Mouse (Mus musculus): ENCODE data around the gene Myo16. TPM values are rescaled to one million over a fixed set of nuclear protein-coding genes. Genes with fewer than 3 reads are reported as not detected.

Myo16 gene
- polyA plus RNA-seq, 1 experiment from 2014 or later, result 0.17 TPM

DNA sequence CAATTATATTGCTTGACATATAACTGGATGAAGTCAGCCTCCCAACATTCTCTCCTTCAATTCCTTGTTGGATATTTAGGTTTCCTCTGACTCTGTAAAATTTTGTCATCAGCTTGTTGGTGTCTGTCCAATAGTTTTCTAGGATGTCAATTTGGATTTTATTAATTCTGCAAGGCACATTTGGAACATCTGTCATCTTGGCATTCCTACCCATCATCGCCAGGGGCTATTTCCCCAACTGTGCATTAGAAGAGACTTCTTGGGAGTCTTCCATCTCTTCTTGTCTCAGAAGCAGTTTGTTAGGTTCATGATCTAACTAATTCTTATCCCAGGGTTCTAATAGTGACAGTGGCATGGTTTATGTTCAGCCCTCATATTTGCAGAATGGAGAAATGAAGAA is 196.7 kb downstream of the Myo16 start:
- H3K4me1 ChIP-seq (ENCODE audit: control insufficient read depth, insufficient read depth, low read length), result 0 out of 2 replicates have a peak, but pooled peaks cover 2% of the 10 kb centered on the region
- no peaks in the 10 kb centered on the region for H3K36me3 ChIP-seq (ENCODE audit: control insufficient read depth, insufficient read depth, low read length)
- H3K4me3 ChIP-seq (ENCODE audit: low read depth, low read length), result no peak overlapping the region
- WGBS, result 93% methylated on average over 1 of the region's 1 CpGs
- H3K27ac ChIP-seq (replicated peaks; ENCODE audit: low read depth, low read length), result no peak overlapping the region
- no peak overlapping the region for H3K9ac ChIP-seq (ENCODE audit: low read length)
- no peak for DNase-seq (ENCODE audit: low spot score)
- H3K27me3 ChIP-seq (ENCODE audit: control insufficient read depth, insufficient read depth, low read length), result no peaks in the 10 kb centered on the region
- no peak for ATAC-seq (ENCODE audit: insufficient number of reproducible peaks, low FRiP score, low TSS enrichment, low read depth)
- H3K9me3 ChIP-seq (ENCODE audit: control insufficient read depth, low read length), result no peaks in the 10 kb centered on the region
- no peak overlapping the region for H3K4me2 ChIP-seq (ENCODE audit: low read depth, severe bottlenecking)

GRCm38 (mm10) chr8:10358711-10359110 is 205.0 kb downstream of the Myo16 start:
- no peaks in the 10 kb centered on the region for H3K36me3 ChIP-seq (ENCODE audit: control insufficient read depth, insufficient read depth, low read length)
- no peak overlapping the region for H3K4me2 ChIP-seq (ENCODE audit: low read depth, severe bottlenecking)
- no peak for ATAC-seq (ENCODE audit: insufficient number of reproducible peaks, low FRiP score, low TSS enrichment, low read depth)

GRCm38 (mm10) chr8:10362949-10363348 is 209.2 kb downstream of the Myo16 start:
- no peak for ATAC-seq (ENCODE audit: insufficient number of reproducible peaks, low FRiP score, low TSS enrichment, low read depth)
- 90% methylated on average over 2 of the region's 2 CpGs for WGBS
- Histone ChIP-seq H3K4me2 (ENCODE audit: low read depth, severe bottlenecking) (no peak overlapping the region), H3K9ac (ENCODE audit: low read length) (no peak overlapping the region), H3K27me3 (ENCODE audit: control insufficient read depth, insufficient read depth, low read length) (no peaks in the 10 kb centered on the region), H3K36me3 (ENCODE audit: control insufficient read depth, insufficient read depth, low read length) (no peaks in the 10 kb centered on the region), H3K4me3 (ENCODE audit: low read depth, low read length) (no peak overlapping the region), H3K4me1 (ENCODE audit: control insufficient read depth, insufficient read depth, low read length) (peaks cover 2% of the 10 kb centered on the region; the same call in 1 of the 2 replicates), H3K27ac (replicated peaks; ENCODE audit: low read depth, low read length) (no peak overlapping the region), H3K9me3 (ENCODE audit: control insufficient read depth, low read length) (no peaks in the 10 kb centered on the region)
- no peak for DNase-seq (ENCODE audit: low spot score)

More at GRCm38 (mm10) chr8:10358711-10359110, 205.0 kb downstream of the Myo16 start:
- Histone ChIP-seq H3K9me3 (ENCODE audit: control insufficient read depth, low read length) (no peaks in the 10 kb centered on the region), H3K4me1 (ENCODE audit: control insufficient read depth, insufficient read depth, low read length) (no peaks in the 10 kb centered on the region; the same call in 1 of the 2 replicates), H3K27me3 (ENCODE audit: control insufficient read depth, insufficient read depth, low read length) (no peaks in the 10 kb centered on the region), H3K9ac (ENCODE audit: low read length) (no peak overlapping the region), H3K27ac (replicated peaks; ENCODE audit: low read depth, low read length) (no peak overlapping the region), H3K4me3 (ENCODE audit: low read depth, low read length) (no peak overlapping the region)
- 90% methylated on average over 4 of the region's 4 CpGs for WGBS
- peak; percentile 6 for DNase-seq (ENCODE audit: low spot score)

- DNase-seq (ENCODE audit: low spot score) (no peak), ATAC-seq (ENCODE audit: insufficient number of reproducible peaks, low FRiP score, low TSS enrichment, low read depth) (no peak)
- H3K9ac ChIP-seq (ENCODE audit: low read length), result no peak overlapping the region
- no peak overlapping the region for H3K4me2 ChIP-seq (ENCODE audit: low read depth, severe bottlenecking)
- no peaks in the 10 kb centered on the region for H3K9me3 ChIP-seq (ENCODE audit: control insufficient read depth, low read length)
- WGBS, result 42% methylated on average over 13 of the region's 13 CpGs
- H3K27ac ChIP-seq (replicated peaks; ENCODE audit: low read depth, low read length), result no peak overlapping the region
- no peaks in the 10 kb centered on the region for H3K36me3 ChIP-seq (ENCODE audit: control insufficient read depth, insufficient read depth, low read length)
- H3K4me3 ChIP-seq (ENCODE audit: low read depth, low read length), result no peak overlapping the region
- no peaks in the 10 kb centered on the region for H3K27me3 ChIP-seq (ENCODE audit: control insufficient read depth, insufficient read depth, low read length)
- peaks cover 2% of the 10 kb centered on the region; the same call in 1 of the 2 replicates for H3K4me1 ChIP-seq (ENCODE audit: control insufficient read depth, insufficient read depth, low read length)
Observed at GRCm38 (mm10) chr8:10363654-10364406, 210.1 kb downstream of the Myo16 start.

DNA sequence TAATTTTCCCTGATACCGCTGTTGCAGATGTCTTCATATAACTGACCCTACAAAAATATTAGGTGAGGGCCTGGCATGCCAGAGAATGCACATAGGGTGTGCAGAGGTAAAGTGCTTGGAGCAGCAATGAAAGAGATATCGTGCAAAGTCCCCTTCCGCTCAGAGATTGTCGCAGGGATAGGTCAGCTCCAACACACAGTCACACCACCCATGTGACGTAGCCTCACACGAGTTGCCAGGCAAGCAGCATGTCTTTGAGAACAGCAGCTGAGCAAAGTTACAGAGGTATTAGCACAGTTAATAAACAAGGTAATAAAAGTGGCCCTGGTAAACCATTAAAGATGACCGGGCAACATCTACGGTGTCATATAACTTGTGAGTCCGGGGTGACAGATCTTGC is 212.4 kb downstream of the Myo16 start:
- no peak overlapping the region for H3K4me2 ChIP-seq (ENCODE audit: low read depth, severe bottlenecking)
- H3K4me1 ChIP-seq (ENCODE audit: control insufficient read depth, insufficient read depth, low read length), result peaks cover 2% of the 10 kb centered on the region; the same call in 1 of the 2 replicates
- no peaks in the 10 kb centered on the region for H3K9me3 ChIP-seq (ENCODE audit: control insufficient read depth, low read length)
- H3K9ac ChIP-seq (ENCODE audit: low read length), result no peak overlapping the region
- no peak overlapping the region for H3K27ac ChIP-seq (replicated peaks; ENCODE audit: low read depth, low read length)
- 54% methylated on average over 9 of the region's 9 CpGs for WGBS
- no peaks in the 10 kb centered on the region for H3K36me3 ChIP-seq (ENCODE audit: control insufficient read depth, insufficient read depth, low read length)
- no peaks in the 10 kb centered on the region for H3K27me3 ChIP-seq (ENCODE audit: control insufficient read depth, insufficient read depth, low read length)
- DNase-seq (ENCODE audit: low spot score), result no peak
- no peak for ATAC-seq (ENCODE audit: insufficient number of reproducible peaks, low FRiP score, low TSS enrichment, low read depth)
- no peak overlapping the region for H3K4me3 ChIP-seq (ENCODE audit: low read depth, low read length)

DNA sequence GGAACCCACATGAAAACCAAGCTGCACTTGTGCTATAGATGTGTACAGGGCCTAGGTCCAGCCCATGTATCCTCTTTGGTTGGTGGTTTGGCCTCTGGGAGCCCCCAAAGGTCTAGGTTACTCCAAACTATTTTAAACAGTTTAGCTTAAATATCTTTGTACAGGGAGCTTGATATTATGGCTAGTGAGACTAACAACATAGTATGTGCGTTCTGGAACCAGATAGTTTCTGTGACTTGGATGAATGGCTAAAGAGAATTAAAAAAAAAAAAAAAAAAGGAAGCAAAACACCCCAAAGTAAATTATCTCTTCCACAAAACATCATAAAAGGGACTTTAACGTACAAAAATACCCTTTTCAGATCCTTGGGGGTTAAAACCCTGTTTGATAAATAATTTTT is 218.9 kb downstream of the Myo16 start:
- Histone ChIP-seq H3K4me2 (ENCODE audit: low read depth, severe bottlenecking) (no peak overlapping the region), H3K4me3 (ENCODE audit: low read depth, low read length) (no peak overlapping the region), H3K9me3 (ENCODE audit: control insufficient read depth, low read length) (no peaks in the 10 kb centered on the region), H3K36me3 (ENCODE audit: control insufficient read depth, insufficient read depth, low read length) (no peaks in the 10 kb centered on the region), H3K4me1 (ENCODE audit: control insufficient read depth, insufficient read depth, low read length) (no peaks in the 10 kb centered on the region), H3K9ac (ENCODE audit: low read length) (no peak overlapping the region), H3K27ac (replicated peaks; ENCODE audit: low read depth, low read length) (no peak overlapping the region), H3K27me3 (ENCODE audit: control insufficient read depth, insufficient read depth, low read length) (no peaks in the 10 kb centered on the region)
- ATAC-seq (ENCODE audit: insufficient number of reproducible peaks, low FRiP score, low TSS enrichment, low read depth) (no peak), DNase-seq (ENCODE audit: low spot score) (no peak)
- WGBS, result 86% methylated on average over 2 of the region's 2 CpGs

- H3K4me1 ChIP-seq (ENCODE audit: control insufficient read depth, insufficient read depth, low read length), result no peaks in the 10 kb centered on the region
- H3K4me3 ChIP-seq (ENCODE audit: low read depth, low read length), result no peak overlapping the region
- no peak for ATAC-seq (ENCODE audit: insufficient number of reproducible peaks, low FRiP score, low TSS enrichment, low read depth)
- no peaks in the 10 kb centered on the region for H3K27me3 ChIP-seq (ENCODE audit: control insufficient read depth, insufficient read depth, low read length)
- 62% methylated on average over 1 of the region's 1 CpGs for WGBS
- no peaks in the 10 kb centered on the region for H3K9me3 ChIP-seq (ENCODE audit: control insufficient read depth, low read length)
- H3K4me2 ChIP-seq (ENCODE audit: low read depth, severe bottlenecking), result no peak overlapping the region
- no peak for DNase-seq (ENCODE audit: low spot score)
- no peak overlapping the region for H3K9ac ChIP-seq (ENCODE audit: low read length)
- no peaks in the 10 kb centered on the region for H3K36me3 ChIP-seq (ENCODE audit: control insufficient read depth, insufficient read depth, low read length)
- H3K27ac ChIP-seq (replicated peaks; ENCODE audit: low read depth, low read length), result no peak overlapping the region
Observed at GRCm38 (mm10) chr8:10387143-10387542, 233.4 kb downstream of the Myo16 start.

DNA sequence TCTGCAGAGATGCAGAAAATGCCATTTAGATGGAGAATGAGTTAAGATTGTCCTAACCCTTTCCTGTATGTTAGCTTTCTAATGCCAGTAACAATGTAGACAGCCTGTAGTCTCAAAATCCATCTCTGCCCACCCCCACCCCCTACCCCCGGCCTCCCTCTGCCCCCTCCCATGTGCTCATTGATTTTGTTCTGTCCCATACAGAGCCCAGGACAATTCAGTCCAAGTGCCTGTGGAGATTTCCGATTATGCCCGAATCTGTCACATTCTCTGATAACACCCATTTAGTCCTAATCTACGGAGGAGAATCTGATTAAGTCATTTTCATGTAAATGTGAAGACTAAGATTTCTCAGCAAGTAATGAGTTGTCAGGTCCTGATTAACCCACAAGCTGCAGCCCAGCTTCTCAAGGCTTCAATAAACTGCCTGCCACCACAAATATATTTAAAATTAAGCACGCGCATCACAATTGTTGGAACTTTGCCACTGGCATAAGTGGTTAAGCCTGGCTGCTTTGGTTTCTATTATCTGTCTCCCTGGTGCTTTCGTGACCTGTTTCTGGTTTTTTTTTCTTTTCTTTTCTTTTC is 237.5 kb downstream of the Myo16 start:
- H3K9ac ChIP-seq (ENCODE audit: low read length), result no peak overlapping the region
- no peak overlapping the region for H3K27ac ChIP-seq (replicated peaks; ENCODE audit: low read depth, low read length)
- no peak overlapping the region for H3K4me3 ChIP-seq (ENCODE audit: low read depth, low read length)
- no peaks in the 10 kb centered on the region for H3K4me1 ChIP-seq (ENCODE audit: control insufficient read depth, insufficient read depth, low read length)
- no peak for DNase-seq (ENCODE audit: low spot score)
- no peaks in the 10 kb centered on the region for H3K36me3 ChIP-seq (ENCODE audit: control insufficient read depth, insufficient read depth, low read length)
- no peaks in the 10 kb centered on the region for H3K9me3 ChIP-seq (ENCODE audit: control insufficient read depth, low read length)
- H3K4me2 ChIP-seq (ENCODE audit: low read depth, severe bottlenecking), result no peak overlapping the region
- no peaks in the 10 kb centered on the region for H3K27me3 ChIP-seq (ENCODE audit: control insufficient read depth, insufficient read depth, low read length)
- WGBS, result 88% methylated on average over 7 of the region's 7 CpGs
- no peak for ATAC-seq (ENCODE audit: insufficient number of reproducible peaks, low FRiP score, low TSS enrichment, low read depth)

Measured in limb, embryonic 11.5 days (tissue).